In the genomic region with DNA sequence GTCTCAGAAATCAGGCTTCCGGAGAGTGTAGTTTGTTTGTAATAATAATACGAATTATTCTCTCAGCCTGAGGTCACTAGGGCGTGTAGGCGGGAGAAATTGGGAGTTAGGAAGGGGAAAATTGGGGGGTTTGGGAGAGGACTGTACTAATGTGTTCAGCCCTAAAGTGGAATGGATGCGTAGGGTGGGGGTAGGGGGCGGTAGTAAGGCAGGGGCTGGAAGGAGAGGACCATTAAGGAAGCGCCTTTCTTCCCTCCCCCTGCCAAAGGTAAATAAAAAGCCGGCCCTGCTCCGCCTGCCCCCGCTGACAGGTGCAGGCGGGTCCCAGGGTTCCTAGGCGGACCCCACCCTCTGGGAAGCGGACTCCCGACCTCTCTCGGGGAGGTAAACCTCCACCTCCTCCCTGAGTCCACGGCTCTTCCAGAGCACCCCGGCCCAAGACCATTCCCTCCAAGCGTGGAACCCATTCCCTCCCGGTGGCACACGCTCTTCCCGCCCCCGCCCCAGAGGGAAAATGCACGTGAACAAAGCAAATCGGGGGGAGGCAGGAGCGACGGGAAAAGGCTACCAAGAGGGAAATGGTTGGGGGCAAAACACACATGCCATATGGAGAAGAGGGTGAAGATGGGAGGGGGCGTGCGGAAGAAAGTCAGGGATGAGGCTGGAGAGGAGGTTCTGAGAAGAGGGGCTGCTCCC, we compare ENCODE assay signal across 9 mouse cellular contexts. TPM values are rescaled to one million over a fixed set of nuclear protein-coding genes. Genes with fewer than 3 reads are reported as not detected.
A peak's percentile ranks its signal among the peaks of the same experiment; 100 is the strongest.
DNase-seq lines count a peak whose midpoint lies in the region; ATAC-seq and TF ChIP-seq lines count a peak whose summit lies in the region.
"Had no signal": no experiment of that assay in that cellular context is flagged by ENCODE, and none has a peak within 500 bp of the region (broad histone marks: within the 10 kb centered on the region; RNA-seq: fewer than 3 reads in every experiment).

No protein-coding gene starts in this region.

- H3K4me3 ChIP-seq in heart, embryonic 12.5 days = peak overlapping the region; percentile 69
- H3K4me3 ChIP-seq in ES-Bruce4 (ENCODE audit: low read depth, low read length) = peak overlapping the region; percentile 89
- H3K4me3 ChIP-seq in embryonic facial prominence, embryonic 14.5 days (ENCODE audit: low read depth, low read length) = peak overlapping the region; percentile 62
- peak overlapping the region; percentile 63 for H3K4me3 ChIP-seq in limb, embryonic 15.5 days

- no peaks in the 10 kb centered on the region for H3K36me3 ChIP-seq in heart, embryonic 12.5 days
- H3K36me3 ChIP-seq in ES-Bruce4 (ENCODE audit: control insufficient read depth, insufficient read depth, low read length, poor library complexity, severe bottlenecking) = no peaks in the 10 kb centered on the region
- no peaks in the 10 kb centered on the region for H3K36me3 ChIP-seq in embryonic facial prominence, embryonic 14.5 days (ENCODE audit: control insufficient read depth, insufficient read depth, low read length)
- H3K36me3 ChIP-seq in limb, embryonic 15.5 days = no peaks in the 10 kb centered on the region
- H3K36me3 ChIP-seq: G1E had no signal

- DNase-seq in heart, adult 18-20 months = no peak
- no peak for DNase-seq in embryonic facial prominence, embryonic 14.5 days (ENCODE audit: low spot score)
- no peak for DNase-seq in adrenal gland, postnatal 10 days
- no peak for DNase-seq in spleen, postnatal 14 days (ENCODE audit: low spot score in 2 of 2)

- peaks cover 17% of the 10 kb centered on the region for H3K4me1 ChIP-seq in heart, embryonic 12.5 days (replicated peaks)
- H3K4me1 ChIP-seq in ES-Bruce4 (ENCODE audit: control insufficient read depth, insufficient read depth, low read length) = no peaks in the 10 kb centered on the region
- 0 out of 2 replicates have a peak, but pooled peaks cover 4% of the 10 kb centered on the region for H3K4me1 ChIP-seq in embryonic facial prominence, embryonic 14.5 days (ENCODE audit: control insufficient read depth, insufficient read depth, low read length)
- peaks cover 20% of the 10 kb centered on the region for H3K4me1 ChIP-seq in limb, embryonic 15.5 days

- H3K4me2 ChIP-seq in heart, embryonic 12.5 days = peak overlapping the region; percentile 98
- H3K4me2 ChIP-seq in embryonic facial prominence, embryonic 14.5 days (ENCODE audit: low read depth, low read length) = peak overlapping the region; percentile 79
- H3K4me2 ChIP-seq in limb, embryonic 15.5 days = peak overlapping the region; percentile 95

- ATAC-seq in heart, embryonic 12.5 days (ENCODE audit: insufficient number of reproducible peaks, low FRiP score) = 0 out of 2 replicates have a peak, but pooled peaks have one; percentile 12
- ATAC-seq in embryonic facial prominence, embryonic 14.5 days (ENCODE audit: low read depth) = no peak; the same call in 1 of the 2 replicates
- ATAC-seq in limb, embryonic 15.5 days (ENCODE audit: insufficient number of reproducible peaks, low FRiP score, low TSS enrichment, low read depth) = no peak
- no peak for ATAC-seq in megakaryocyte progenitor cell, adult 5-6 weeks (replicated peaks; ENCODE audit: poor library complexity)

- WGBS in heart, embryonic 12.5 days = 2% methylated on average over 27 of the region's 28 CpGs
- 2% methylated on average over 22 of the region's 28 CpGs for WGBS in embryonic facial prominence, embryonic 14.5 days
- 3% methylated on average over 28 of the region's 28 CpGs for WGBS in limb, embryonic 15.5 days

- no peak for TF ChIP-seq CTCF in ES-Bruce4 (IDR thresholded peaks at IDR 0.05; ENCODE audit: low read depth, low read length)

- H3K9ac ChIP-seq in heart, embryonic 12.5 days = peak overlapping the region; percentile 74
- H3K9ac ChIP-seq in ES-Bruce4 (ENCODE audit: low read depth, poor library complexity, severe bottlenecking) = 0 out of 2 replicates have a peak overlapping the region, but pooled peaks have one; percentile 26
- peak overlapping the region; percentile 66 for H3K9ac ChIP-seq in embryonic facial prominence, embryonic 14.5 days (ENCODE audit: low read depth, low read length)
- H3K9ac ChIP-seq in limb, embryonic 15.5 days = peak overlapping the region; percentile 41; the same call in 1 of the 2 replicates

- no peak for TF ChIP-seq EP300 in ES-Bruce4 (IDR thresholded peaks at IDR 0.05; ENCODE audit: insufficient read depth, low read depth, low read length)

- H3K27ac ChIP-seq in heart, embryonic 12.5 days (ENCODE audit: poor library complexity, severe bottlenecking) = no peak overlapping the region
- no peak overlapping the region for H3K27ac ChIP-seq in ES-Bruce4 (ENCODE audit: insufficient read depth, low read length)
- no peak overlapping the region for H3K27ac ChIP-seq in embryonic facial prominence, embryonic 14.5 days (replicated peaks; ENCODE audit: low read depth, low read length)
- no peak overlapping the region for H3K27ac ChIP-seq in limb, embryonic 15.5 days

- no peaks in the 10 kb centered on the region for H3K9me3 ChIP-seq in heart, embryonic 12.5 days (replicated peaks)
- H3K9me3 ChIP-seq in ES-Bruce4 (replicated peaks; ENCODE audit: control insufficient read depth, insufficient read depth, low read length, poor library complexity, severe bottlenecking) = no peaks in the 10 kb centered on the region
- H3K9me3 ChIP-seq in embryonic facial prominence, embryonic 14.5 days (ENCODE audit: control insufficient read depth, low read length) = no peaks in the 10 kb centered on the region
- H3K9me3 ChIP-seq in limb, embryonic 15.5 days = no peaks in the 10 kb centered on the region
- H3K9me3 ChIP-seq: G1E had no signal

- TF ChIP-seq POLR2A in ES-Bruce4 (IDR thresholded peaks at IDR 0.05; ENCODE audit: insufficient read depth, low read length) = no peak

- H3K27me3 ChIP-seq in heart, embryonic 12.5 days (replicated peaks) = peaks cover 45% of the 10 kb centered on the region
- peaks cover 6% of the 10 kb centered on the region; the same call in 1 of the 2 replicates for H3K27me3 ChIP-seq in ES-Bruce4 (ENCODE audit: control insufficient read depth, insufficient read depth, low read length, poor library complexity, severe bottlenecking)
- H3K27me3 ChIP-seq in embryonic facial prominence, embryonic 14.5 days (replicated peaks; ENCODE audit: control insufficient read depth, insufficient read depth, low read length) = peaks cover 22% of the 10 kb centered on the region
- H3K27me3 ChIP-seq in limb, embryonic 15.5 days = peaks cover 38% of the 10 kb centered on the region

RNA-seq across cellular contexts. Expression of a gene that starts 0.9 kb away (rescaled TPM):
- polyA plus RNA-seq in heart, embryonic 12.5 days (2016; fragmentation: Nextera tagmentation; extraction: Ambion mirVana) = 0.37 and 0.52 TPM in 2 replicates
- total RNA-seq in heart, adult 18-20 months (2021) = under 1 TPM; 0.35 to 0.44 TPM
- 0.63 and 1.3 TPM in 2 replicates for polyA plus RNA-seq in ES-Bruce4 (2011; ENCODE audit: insufficient read depth, insufficient read length, low read depth, missing spikeins)
- polyA plus RNA-seq in embryonic facial prominence, embryonic 14.5 days (2014; fragmentation: Nextera tagmentation; extraction: Ambion mirVana) = 0.43 and 0.46 TPM in 2 replicates
- 0.15 and 0.19 TPM in 2 replicates for polyA plus RNA-seq in limb, embryonic 15.5 days (2015; fragmentation: Nextera tagmentation; extraction: Ambion mirVana)
- 1 to 10 TPM in 1 of 2 experiments, under 1 TPM in 1; 0.81 to 1.2 TPM for total RNA-seq in adrenal gland, postnatal 10 days (2021)
- total RNA-seq in megakaryocyte progenitor cell, adult 5-6 weeks (2015) = not detected in 2 replicates
- not detected in 2 replicates for total RNA-seq in megakaryocyte progenitor cell, adult 5-6 weeks (2017)

RNA-seq across cellular contexts. Expression of a gene that starts 25.9 kb away (rescaled TPM):
- polyA plus RNA-seq in heart, embryonic 12.5 days (2016; fragmentation: Nextera tagmentation; extraction: Ambion mirVana) = 213 and 219 TPM in 2 replicates
- 10 to 100 TPM; 50.2 to 51.8 TPM for total RNA-seq in heart, adult 18-20 months (2021)
- 42.6 and 52.2 TPM in 2 replicates for polyA plus RNA-seq in ES-Bruce4 (2011; ENCODE audit: insufficient read depth, insufficient read length, low read depth, missing spikeins)
- polyA plus RNA-seq in embryonic facial prominence, embryonic 14.5 days (2014; fragmentation: Nextera tagmentation; extraction: Ambion mirVana) = 155 and 156 TPM in 2 replicates
- 107 and 138 TPM in 2 replicates for polyA plus RNA-seq in limb, embryonic 15.5 days (2015; fragmentation: Nextera tagmentation; extraction: Ambion mirVana)
- 100 to 1,000 TPM in 1 of 2 experiments, 10 to 100 TPM in 1; 73.1 to 112 TPM for total RNA-seq in adrenal gland, postnatal 10 days (2021)
- total RNA-seq in megakaryocyte progenitor cell, adult 5-6 weeks (2015) = 75.9 and 83.2 TPM in 2 replicates
- total RNA-seq in megakaryocyte progenitor cell, adult 5-6 weeks (2017) = 18.1 and 22.2 TPM in 2 replicates

RNA-seq across cellular contexts. Expression of a gene that starts 37.0 kb away (rescaled TPM):
- polyA plus RNA-seq in heart, embryonic 12.5 days (2016; fragmentation: Nextera tagmentation; extraction: Ambion mirVana) = 0.73 and 1.0 TPM in 2 replicates
- total RNA-seq in heart, adult 18-20 months (2021) = 1 to 10 TPM; 3.7 to 4.7 TPM
- 4.5 and 7.0 TPM in 2 replicates for polyA plus RNA-seq in ES-Bruce4 (2011; ENCODE audit: insufficient read depth, insufficient read length, low read depth, missing spikeins)
- polyA plus RNA-seq in embryonic facial prominence, embryonic 14.5 days (2014; fragmentation: Nextera tagmentation; extraction: Ambion mirVana) = 0.66 and 0.92 TPM in 2 replicates
- polyA plus RNA-seq in limb, embryonic 15.5 days (2015; fragmentation: Nextera tagmentation; extraction: Ambion mirVana) = 0.33 and 1.0 TPM in 2 replicates
- 1 to 10 TPM in 1 of 2 experiments, under 1 TPM in 1; 0.81 to 5.7 TPM for total RNA-seq in adrenal gland, postnatal 10 days (2021)
- 0.12 TPM in 1 of 2 replicates, not detected in the other for total RNA-seq in megakaryocyte progenitor cell, adult 5-6 weeks (2015)
- total RNA-seq in megakaryocyte progenitor cell, adult 5-6 weeks (2017) = not detected in 2 replicates
- polyA plus RNA-seq: G1E had no signal

RNA-seq across cellular contexts. Expression of a gene that starts 49.5 kb away (rescaled TPM):
- polyA plus RNA-seq in heart, embryonic 12.5 days (2016; fragmentation: Nextera tagmentation; extraction: Ambion mirVana) = 4.7 and 5.5 TPM in 2 replicates
- total RNA-seq in heart, adult 18-20 months (2021) = under 1 TPM; 0.20 to 0.26 TPM
- 19.3 and 20.6 TPM in 2 replicates for polyA plus RNA-seq in ES-Bruce4 (2011; ENCODE audit: insufficient read depth, insufficient read length, low read depth, missing spikeins)
- 3.8 and 4.3 TPM in 2 replicates for polyA plus RNA-seq in embryonic facial prominence, embryonic 14.5 days (2014; fragmentation: Nextera tagmentation; extraction: Ambion mirVana)
- polyA plus RNA-seq in limb, embryonic 15.5 days (2015; fragmentation: Nextera tagmentation; extraction: Ambion mirVana) = 25.4 and 30.1 TPM in 2 replicates
- 1 to 10 TPM; 2.8 to 8.6 TPM for total RNA-seq in adrenal gland, postnatal 10 days (2021)
- 0.07 TPM in 1 of 2 replicates, not detected in the other for total RNA-seq in megakaryocyte progenitor cell, adult 5-6 weeks (2015)
- not detected in 2 replicates for total RNA-seq in megakaryocyte progenitor cell, adult 5-6 weeks (2017)
- total RNA-seq: G1E had no signal
- polyA plus RNA-seq: G1E had no signal

RNA-seq across cellular contexts. Expression of a gene that starts 58.7 kb away (rescaled TPM):
- polyA plus RNA-seq in heart, embryonic 12.5 days (2016; fragmentation: Nextera tagmentation; extraction: Ambion mirVana) = 37.6 and 38.1 TPM in 2 replicates
- 10 to 100 TPM; 11.0 to 13.7 TPM for total RNA-seq in heart, adult 18-20 months (2021)
- 37.3 and 37.8 TPM in 2 replicates for polyA plus RNA-seq in ES-Bruce4 (2011; ENCODE audit: insufficient read depth, insufficient read length, low read depth, missing spikeins)
- 38.6 and 43.2 TPM in 2 replicates for polyA plus RNA-seq in embryonic facial prominence, embryonic 14.5 days (2014; fragmentation: Nextera tagmentation; extraction: Ambion mirVana)
- 47.1 and 51.2 TPM in 2 replicates for polyA plus RNA-seq in limb, embryonic 15.5 days (2015; fragmentation: Nextera tagmentation; extraction: Ambion mirVana)
- total RNA-seq in adrenal gland, postnatal 10 days (2021) = 10 to 100 TPM; 20.9 to 33.4 TPM
- total RNA-seq in megakaryocyte progenitor cell, adult 5-6 weeks (2015) = 68.5 and 72.1 TPM in 2 replicates
- total RNA-seq in megakaryocyte progenitor cell, adult 5-6 weeks (2017) = 54.7 and 58.5 TPM in 2 replicates
